Mouse (Mus musculus) lung, embryonic 15.5 days (tissue): ENCODE data around the gene Pex3. TPM values are rescaled to one million over a fixed set of nuclear protein-coding genes. Genes with fewer than 3 reads are reported as not detected.

Source experiments
- ATAC-seq: fragments of 200-750 bp; cut with Nextera tagmentation; 2 replicates; pipeline ENCODE4 v1.8.0; 2017; ENCODE audit warnings: moderate number of reproducible peaks, borderline replicate concordance; ENCODE audit not compliant: low FRiP score, low TSS enrichment; ENCODE audit errors: extremely low read depth
- H3K27ac ChIP-seq: fragments of 300-500 bp; sonication (generic); 2 replicates; pipeline ENCODE4 v1.5.1; 2015; ENCODE audit warnings: moderate library complexity, mild to moderate bottlenecking, inconsistent platforms
- H3K27me3 ChIP-seq: fragments of 300-500 bp; sonication (generic); 2 replicates; pipeline ENCODE4 v1.6.1; 2015; ENCODE audit warnings: inconsistent platforms
- H3K36me3 ChIP-seq: fragments of 300-500 bp; sonication (generic); 2 replicates; pipeline ENCODE4 v1.6.1; 2015; ENCODE audit warnings: inconsistent platforms
- H3K4me1 ChIP-seq: fragments of 300-500 bp; sonication (generic); 2 replicates; pipeline ENCODE4 v1.6.1; 2015; ENCODE audit warnings: inconsistent platforms
- H3K4me2 ChIP-seq: fragments of 300-500 bp; sonication (generic); 2 replicates; pipeline ENCODE4 v1.6.1; 2015; ENCODE audit warnings: inconsistent platforms, mild to moderate bottlenecking, moderate library complexity
- H3K4me3 ChIP-seq: fragments of 300-500 bp; sonication (generic); 2 replicates; pipeline ENCODE4 v1.5.1; 2015; ENCODE audit warnings: mild to moderate bottlenecking, inconsistent platforms
- H3K9ac ChIP-seq: fragments of 300-500 bp; sonication (generic); 2 replicates; pipeline ENCODE4 v1.6.1; 2015; ENCODE audit warnings: inconsistent platforms
- H3K9me3 ChIP-seq: fragments of 300-500 bp; sonication (generic); 2 replicates; pipeline ENCODE4 v1.6.1; 2016; ENCODE audit warnings: inconsistent platforms
- WGBS: fragments of 180-500 bp; shearing (Covaris S2); methylation state at CpG from one replicate; pipeline ENCODE4 v1.1.7; 2015; 5-methylcytosine and 5-hydroxymethylcytosine counted together
- polyA plus RNA-seq: library from polyadenylated mRNA; unstranded; fragments of >200 nt; fragmentation: Nextera tagmentation; extraction: Ambion mirVana; gene quantifications from 2 replicates; pipeline ENCODE4 v1.2.1, GENCODE M21; 2015

Gene Pex3
- polyA plus RNA-seq, 1 experiment from 2014 or later: 23.4 TPM

DNA sequence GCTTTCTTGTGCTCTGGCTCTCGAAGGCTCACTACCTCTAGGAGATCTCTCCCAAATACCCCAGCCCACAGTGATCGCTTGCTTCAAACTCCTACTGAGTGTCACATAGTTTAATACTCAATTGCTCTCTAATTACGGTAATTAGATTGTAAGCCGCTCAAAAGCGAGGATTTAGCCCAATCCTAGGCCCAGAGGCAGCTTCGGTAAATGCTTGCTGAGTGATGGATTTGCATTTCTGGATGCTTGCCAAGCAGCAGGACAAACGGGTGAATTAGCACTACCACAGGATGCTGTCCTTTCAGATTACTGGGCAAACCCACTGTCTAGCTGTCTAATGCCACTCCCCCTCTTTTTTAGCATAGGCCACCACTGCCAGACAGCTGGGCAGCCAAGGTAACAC lies 16.9 kb upstream of the Pex3 start:
- no peak overlapping the region for H3K27ac ChIP-seq

DNA sequence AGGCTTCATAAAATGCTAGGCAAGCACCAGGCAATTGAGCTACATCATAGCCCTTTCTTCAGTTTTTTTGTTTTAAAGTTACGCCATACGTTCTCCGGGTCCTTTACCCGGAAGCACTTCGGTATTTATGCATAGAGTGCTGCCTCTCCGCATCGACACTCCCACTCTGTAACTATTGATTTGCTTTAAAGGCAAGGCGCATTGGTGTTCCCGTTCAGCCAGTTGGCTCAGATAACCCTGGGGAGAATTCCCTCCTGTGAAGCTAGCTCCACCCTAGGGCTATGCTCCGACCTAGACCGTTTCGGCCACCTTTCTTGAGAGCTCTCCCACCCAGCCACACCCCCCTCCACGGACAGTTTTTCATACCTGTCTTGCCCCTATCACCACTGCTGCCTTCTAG lies 13.5 kb upstream of the Pex3 start:
- no peaks in the 10 kb centered on the region for H3K9me3 ChIP-seq
- H3K4me1 ChIP-seq: peaks cover 9% of the 10 kb centered on the region; the same call in 1 of the 2 replicates
- H3K4me3 ChIP-seq: no peak overlapping the region
- no peaks in the 10 kb centered on the region for H3K27me3 ChIP-seq
- no peak overlapping the region for H3K4me2 ChIP-seq
- WGBS: 59% methylated on average over 13 of the region's 13 CpGs
- ATAC-seq: no peak
- H3K36me3 ChIP-seq: peaks cover 5% of the 10 kb centered on the region; the same call in 1 of the 2 replicates
- H3K27ac ChIP-seq: no peak overlapping the region
- no peak overlapping the region for H3K9ac ChIP-seq

More for the DNA sequence above, 16.9 kb upstream of the Pex3 start:
- Histone ChIP-seq H3K27me3 (no peaks in the 10 kb centered on the region), H3K4me3 (no peak overlapping the region), H3K36me3 (no peaks in the 10 kb centered on the region), H3K4me2 (no peak overlapping the region), H3K4me1 (peaks cover 7% of the 10 kb centered on the region; the same call in 1 of the 2 replicates), H3K9ac (no peak overlapping the region), H3K9me3 (no peaks in the 10 kb centered on the region)
- 54% methylated on average over 7 of the region's 7 CpGs for WGBS
- no peak for ATAC-seq

DNA sequence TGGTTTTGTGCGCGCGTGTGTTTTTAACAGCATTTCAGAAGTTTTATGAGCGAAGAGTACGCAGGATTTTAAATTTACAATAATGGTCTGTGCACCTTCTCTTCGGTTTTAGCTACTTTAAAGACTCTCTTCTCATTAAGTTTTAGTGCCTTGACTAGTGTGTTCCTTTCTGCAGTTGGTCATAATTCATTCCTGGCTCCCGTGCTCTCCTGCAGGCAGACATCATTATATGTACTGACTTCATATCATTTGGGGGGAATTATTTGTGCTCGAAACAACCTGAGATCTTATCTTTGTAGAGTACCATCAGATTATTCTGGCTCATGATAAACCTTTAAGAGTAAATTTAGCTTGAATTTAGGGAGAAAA lies 12.1 kb upstream of the Pex3 start:
- peaks cover 9% of the 10 kb centered on the region; the same call in 1 of the 2 replicates for H3K4me1 ChIP-seq
- no peaks in the 10 kb centered on the region for H3K9me3 ChIP-seq
- 42% methylated on average over 8 of the region's 8 CpGs for WGBS
- no peak overlapping the region for H3K9ac ChIP-seq
- H3K4me2 ChIP-seq: peak overlapping the region; percentile 46
- H3K4me3 ChIP-seq: no peak overlapping the region; the same call in 1 of the 2 replicates
- ATAC-seq: no peak
- peaks cover 5% of the 10 kb centered on the region; the same call in 1 of the 2 replicates for H3K36me3 ChIP-seq
- H3K27me3 ChIP-seq: no peaks in the 10 kb centered on the region
- H3K27ac ChIP-seq: no peak overlapping the region

DNA sequence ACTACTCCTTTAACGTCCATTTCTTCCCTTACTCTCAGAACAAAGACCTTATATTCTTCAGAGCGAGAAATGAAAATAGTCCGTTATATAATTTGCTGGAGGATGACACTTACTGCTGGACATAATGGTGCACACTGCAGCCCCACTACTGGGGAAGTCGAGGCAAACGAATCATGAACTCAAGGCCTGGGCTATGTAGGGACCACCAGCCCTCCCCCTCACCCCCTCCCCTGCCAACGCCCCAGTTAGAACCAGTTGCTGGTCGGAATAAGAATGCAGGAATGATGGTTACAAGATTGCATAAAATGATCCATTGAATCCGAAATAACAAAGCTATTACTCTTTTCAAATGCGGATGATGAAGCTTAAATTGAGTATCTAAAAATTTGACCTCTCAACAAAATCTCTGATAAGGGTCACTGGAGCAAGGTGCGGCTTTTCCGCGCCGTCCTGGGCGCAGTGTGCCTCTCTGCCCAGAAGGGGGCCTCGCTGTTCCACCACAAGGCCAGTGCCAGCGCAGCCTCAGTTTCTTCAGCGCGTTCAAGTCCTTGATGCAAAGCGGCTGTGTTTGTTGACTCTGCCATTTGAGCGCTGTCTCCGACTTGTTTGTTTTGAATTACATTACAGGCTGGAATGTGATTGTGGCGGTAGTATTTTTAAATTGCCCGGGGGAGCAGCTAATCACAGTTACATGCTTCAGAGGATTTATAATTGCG lies 11.6 kb upstream of the Pex3 start:
- Histone ChIP-seq H3K9me3 (no peaks in the 10 kb centered on the region), H3K4me1 (peaks cover 5% of the 10 kb centered on the region; the same call in 1 of the 2 replicates), H3K36me3 (peaks cover 5% of the 10 kb centered on the region; the same call in 1 of the 2 replicates), H3K27ac (no peak overlapping the region), H3K9ac (no peak overlapping the region), H3K27me3 (no peaks in the 10 kb centered on the region), H3K4me3 (no peak overlapping the region; the same call in 1 of the 2 replicates), H3K4me2 (peak overlapping the region; percentile 46)
- 23% methylated on average over 24 of the region's 24 CpGs for WGBS
- peak; percentile 46; the same call in 1 of the 2 replicates for ATAC-seq

DNA sequence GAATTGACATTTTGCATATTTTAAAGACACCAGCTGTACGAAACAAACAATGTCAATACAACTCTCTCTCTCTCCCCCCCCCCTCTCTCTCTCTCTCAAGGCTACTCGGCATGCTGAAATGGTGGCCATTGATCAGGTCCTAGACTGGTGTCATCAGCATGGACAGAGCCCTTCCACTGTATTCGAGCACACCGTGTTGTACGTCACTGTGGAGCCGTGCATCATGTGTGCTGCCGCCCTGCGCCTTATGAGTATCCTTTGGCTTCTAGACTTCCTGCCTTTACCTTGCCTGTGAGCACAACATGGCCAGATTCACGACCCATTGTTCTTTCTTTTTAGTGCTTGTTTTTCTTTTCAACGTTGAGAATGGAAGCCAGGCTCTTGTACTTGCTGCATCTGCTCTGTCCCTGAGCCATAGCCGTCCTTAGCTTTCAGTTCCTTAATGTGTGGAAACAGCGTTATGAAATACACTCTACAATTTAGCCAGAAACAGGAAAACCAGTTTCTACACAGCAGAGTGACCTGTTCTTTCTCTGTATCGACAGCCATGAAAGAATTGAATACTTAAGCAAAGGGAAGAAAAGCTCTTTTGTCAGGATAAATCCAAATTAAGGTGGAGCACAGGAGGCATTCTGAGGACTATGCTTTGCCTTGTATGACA lies 7.2 kb upstream of the Pex3 start:
- Histone ChIP-seq H3K9ac (no peak overlapping the region), H3K4me3 (no peak overlapping the region), H3K9me3 (no peaks in the 10 kb centered on the region), H3K36me3 (peaks cover 5% of the 10 kb centered on the region; the same call in 1 of the 2 replicates), H3K27ac (no peak overlapping the region), H3K4me1 (peaks cover 5% of the 10 kb centered on the region; the same call in 1 of the 2 replicates), H3K4me2 (no peak overlapping the region), H3K27me3 (no peaks in the 10 kb centered on the region)
- ATAC-seq: no peak
- WGBS: 88% methylated on average over 13 of the region's 13 CpGs

DNA sequence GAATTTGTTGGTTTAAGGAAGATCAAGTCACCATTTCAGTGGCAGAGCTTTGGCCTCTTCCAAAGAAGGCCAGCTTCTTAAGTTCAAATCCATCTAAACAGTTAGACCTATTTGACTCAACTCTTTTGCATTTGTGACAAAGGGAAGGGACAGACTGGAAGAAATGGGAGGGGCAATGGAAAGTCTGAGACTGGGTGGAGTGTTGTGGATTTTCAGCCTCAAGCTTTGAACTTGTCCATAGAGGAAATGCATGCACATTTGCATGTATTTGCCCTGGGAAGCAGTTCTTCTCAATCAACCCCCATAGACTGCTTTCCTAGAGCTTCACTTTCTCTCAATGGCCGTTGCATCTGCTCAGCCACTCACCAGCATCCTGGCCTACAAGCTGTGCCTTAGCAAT lies 1.4 kb upstream of the Pex3 start:
- H3K4me3 ChIP-seq: no peak overlapping the region
- H3K4me1 ChIP-seq: peaks cover 10% of the 10 kb centered on the region; the same call in 1 of the 2 replicates
- no peaks in the 10 kb centered on the region for H3K27me3 ChIP-seq
- H3K4me2 ChIP-seq: no peak overlapping the region
- no peak overlapping the region for H3K27ac ChIP-seq
- no peaks in the 10 kb centered on the region for H3K9me3 ChIP-seq
- no peaks in the 10 kb centered on the region for H3K36me3 ChIP-seq
- 85% methylated on average over 1 of the region's 1 CpGs for WGBS
- ATAC-seq: no peak
- H3K9ac ChIP-seq: no peak overlapping the region

DNA sequence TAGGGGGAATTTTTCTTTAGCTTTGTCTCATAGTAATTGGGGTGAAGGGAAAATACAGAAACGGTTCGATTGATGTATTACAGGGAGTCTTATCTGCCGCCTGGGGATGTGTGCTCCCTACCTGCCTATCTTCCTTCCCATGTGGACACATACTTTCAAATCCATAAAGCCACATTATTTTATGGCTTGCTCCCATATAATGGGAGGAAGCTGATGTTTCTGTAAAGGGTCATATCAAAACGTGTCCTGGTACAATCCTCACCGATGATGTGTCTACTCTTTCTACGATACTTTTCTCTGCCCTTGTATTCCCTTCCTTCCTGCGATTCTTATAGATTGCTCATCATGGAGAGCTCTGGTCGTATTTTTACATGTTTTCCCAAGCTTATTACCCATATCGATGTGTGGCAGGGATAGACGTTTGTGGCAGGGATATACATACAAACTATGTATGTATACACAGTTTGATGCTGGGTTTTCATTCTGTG lies 600 bp upstream of the Pex3 start:
- Histone ChIP-seq H3K9me3 (no peaks in the 10 kb centered on the region), H3K4me3 (peak overlapping the region; percentile 80), H3K27me3 (no peaks in the 10 kb centered on the region), H3K4me2 (peak overlapping the region; percentile 78), H3K4me1 (peaks cover 10% of the 10 kb centered on the region; the same call in 1 of the 2 replicates), H3K9ac (peak overlapping the region; percentile 77), H3K36me3 (no peaks in the 10 kb centered on the region), H3K27ac (peak overlapping the region; percentile 67; the same call in 1 of the 2 replicates)
- WGBS: 17% methylated on average over 10 of the region's 10 CpGs
- ATAC-seq: peak; percentile 20; the same call in 1 of the 2 replicates

DNA sequence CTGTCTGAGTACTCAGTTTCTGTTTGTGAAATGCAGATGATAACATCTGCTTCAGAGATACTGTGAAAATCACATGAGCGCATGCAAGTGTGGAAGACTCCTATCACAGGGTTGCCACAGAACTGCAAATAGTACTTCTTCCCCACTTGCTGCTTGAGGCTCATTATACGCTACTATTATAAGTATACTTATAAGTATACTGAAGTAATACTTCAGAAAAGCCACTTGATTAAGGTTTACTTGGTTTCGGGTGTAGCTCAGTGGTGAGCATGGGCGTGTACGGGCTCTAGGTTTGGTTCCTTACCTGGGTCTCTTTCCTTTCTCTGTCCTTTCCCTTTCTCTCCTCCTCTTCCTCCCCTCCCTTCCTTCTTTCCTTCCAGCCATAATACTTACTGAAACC lies 11.2 kb downstream of the Pex3 start:
- H3K4me1 ChIP-seq: no peaks in the 10 kb centered on the region
- ATAC-seq: no peak
- H3K9ac ChIP-seq: no peak overlapping the region
- H3K27me3 ChIP-seq: no peaks in the 10 kb centered on the region
- no peaks in the 10 kb centered on the region for H3K9me3 ChIP-seq
- 73% methylated on average over 5 of the region's 5 CpGs for WGBS
- no peak overlapping the region for H3K4me3 ChIP-seq
- no peak overlapping the region for H3K4me2 ChIP-seq
- no peak overlapping the region for H3K27ac ChIP-seq
- H3K36me3 ChIP-seq: peaks cover 15% of the 10 kb centered on the region; the same call in 1 of the 2 replicates

DNA sequence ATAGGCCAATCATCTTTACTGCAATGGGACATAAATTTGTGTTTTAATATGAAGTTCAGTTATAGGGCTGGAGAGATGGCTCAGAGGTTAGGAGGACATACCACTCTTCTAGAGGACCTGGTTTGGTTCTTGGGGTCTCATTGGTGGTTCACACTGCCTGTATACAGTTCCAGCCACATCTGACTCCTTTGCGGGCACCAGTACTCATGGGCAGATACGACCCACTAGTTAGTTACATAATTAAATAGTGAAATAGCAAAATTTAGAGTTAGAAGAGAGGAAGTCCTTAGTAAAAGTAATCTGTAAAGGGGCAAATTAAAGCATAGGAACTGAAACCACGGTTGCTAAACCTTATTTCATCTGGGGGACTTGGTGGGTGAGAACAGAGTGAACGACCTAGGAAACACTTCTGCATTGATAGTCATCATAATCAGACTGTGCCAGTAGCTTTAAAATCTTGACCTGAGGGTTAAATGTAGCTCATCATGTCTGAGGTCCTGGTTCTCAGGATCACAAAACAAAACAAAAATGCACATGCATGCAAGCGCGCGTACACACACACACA lies 13.1 kb downstream of the Pex3 start:
- no peak for ATAC-seq
- Histone ChIP-seq H3K27ac (no peak overlapping the region), H3K9ac (no peak overlapping the region), H3K27me3 (no peaks in the 10 kb centered on the region), H3K9me3 (no peaks in the 10 kb centered on the region), H3K36me3 (peaks cover 22% of the 10 kb centered on the region), H3K4me2 (no peak overlapping the region), H3K4me1 (no peaks in the 10 kb centered on the region), H3K4me3 (no peak overlapping the region)
- 94% methylated on average over 7 of the region's 7 CpGs for WGBS

DNA sequence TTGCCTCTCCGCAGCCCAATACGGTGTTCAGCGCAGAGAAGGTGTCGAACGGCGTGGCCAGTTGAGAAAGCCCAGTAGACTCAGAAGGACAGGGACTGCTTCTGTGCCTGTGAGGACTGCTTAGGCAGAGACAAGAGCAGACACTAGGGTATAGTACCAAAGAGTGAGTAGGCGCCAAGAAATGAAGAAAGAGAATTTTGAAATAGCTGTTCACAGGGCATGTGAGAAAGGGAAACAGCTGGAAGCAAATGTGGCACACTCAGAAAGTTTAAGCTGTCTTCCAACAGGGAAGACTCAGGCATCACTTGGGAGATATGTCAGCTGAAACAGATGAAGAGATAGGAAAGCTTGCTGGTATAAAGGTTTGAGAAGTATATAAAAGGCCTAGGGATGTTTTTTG lies 16.2 kb downstream of the Pex3 start:
- Histone ChIP-seq H3K4me3 (no peak overlapping the region), H3K9me3 (no peaks in the 10 kb centered on the region), H3K27me3 (no peaks in the 10 kb centered on the region), H3K9ac (no peak overlapping the region), H3K4me1 (no peaks in the 10 kb centered on the region), H3K27ac (no peak overlapping the region), H3K36me3 (peaks cover 26% of the 10 kb centered on the region), H3K4me2 (no peak overlapping the region)
- 96% methylated on average over 7 of the region's 7 CpGs for WGBS
- ATAC-seq: no peak

DNA sequence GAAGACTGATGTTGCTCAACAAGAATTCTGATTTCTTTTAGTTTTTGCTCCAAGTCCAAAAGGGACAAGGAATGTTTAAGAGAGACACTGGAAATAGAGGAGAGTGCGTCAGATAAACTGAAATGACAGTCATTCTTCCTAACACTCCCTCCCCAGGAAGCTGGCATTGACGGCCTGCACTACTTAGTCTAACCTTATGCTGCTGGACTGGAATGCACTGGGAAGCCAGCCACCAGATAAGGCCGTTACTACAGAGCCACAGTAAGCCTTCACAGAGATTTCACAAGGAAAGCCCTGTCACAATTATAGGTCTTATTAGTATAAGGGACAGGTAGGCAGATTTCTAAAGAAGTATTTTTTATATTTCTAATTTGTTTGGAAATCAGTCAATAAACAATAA lies 18.2 kb downstream of the Pex3 start:
- no peak for ATAC-seq
- Histone ChIP-seq H3K4me2 (no peak overlapping the region), H3K36me3 (peaks cover 31% of the 10 kb centered on the region), H3K4me1 (no peaks in the 10 kb centered on the region), H3K9ac (no peak overlapping the region), H3K27me3 (no peaks in the 10 kb centered on the region), H3K9me3 (no peaks in the 10 kb centered on the region), H3K4me3 (no peak overlapping the region), H3K27ac (no peak overlapping the region)
- WGBS: 59% methylated on average over 3 of the region's 3 CpGs

DNA sequence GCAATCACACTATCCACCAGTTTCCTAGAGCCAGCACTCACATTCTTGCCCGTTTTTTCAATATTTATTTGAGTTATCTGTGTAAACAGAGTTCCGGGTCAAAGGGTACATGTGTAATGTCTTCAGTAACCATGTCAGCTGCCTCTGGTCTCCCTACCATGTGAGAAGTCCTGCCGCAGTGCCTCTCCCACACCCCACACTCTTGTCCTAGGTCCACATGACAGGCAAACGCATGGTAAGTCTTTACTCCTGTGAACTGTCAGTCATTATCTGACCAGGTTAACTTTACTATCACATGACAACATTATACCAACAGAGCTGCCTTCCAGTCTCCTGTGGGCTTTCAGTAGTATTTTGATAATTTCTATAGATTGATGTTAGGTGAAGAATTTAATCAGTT lies 24.8 kb downstream of the Pex3 start:
- ATAC-seq: no peak
- H3K27ac ChIP-seq: no peak overlapping the region
- H3K4me1 ChIP-seq: no peaks in the 10 kb centered on the region
- H3K4me2 ChIP-seq: no peak overlapping the region
- no peak overlapping the region for H3K4me3 ChIP-seq
- H3K27me3 ChIP-seq: no peaks in the 10 kb centered on the region
- no peak overlapping the region for H3K9ac ChIP-seq
- WGBS: 52% methylated on average over 4 of the region's 4 CpGs
- peaks cover 15% of the 10 kb centered on the region; the same call in 1 of the 2 replicates for H3K36me3 ChIP-seq
- H3K9me3 ChIP-seq: no peaks in the 10 kb centered on the region
